Mouse (Mus musculus) lung, adult 2 months (tissue): ENCODE measurements around the gene Gm3045.

Experiments
- CTCF ChIP-seq: fragments of 200-500 bp; IDR thresholded peaks from 2 replicates; pipeline ENCODE4 v1.5.1; 2011; ENCODE audit warnings: mild to moderate bottlenecking, low read length, control low read depth; ENCODE audit not compliant: insufficient read depth
- POLR2A ChIP-seq: fragments of 200-500 bp; IDR thresholded peaks from 2 replicates; pipeline ENCODE4 v1.6.1; 2011; ENCODE audit warnings: low read depth, mild to moderate bottlenecking, control low read depth, low read length, borderline replicate concordance; ENCODE audit errors: extremely low read depth

DNA sequence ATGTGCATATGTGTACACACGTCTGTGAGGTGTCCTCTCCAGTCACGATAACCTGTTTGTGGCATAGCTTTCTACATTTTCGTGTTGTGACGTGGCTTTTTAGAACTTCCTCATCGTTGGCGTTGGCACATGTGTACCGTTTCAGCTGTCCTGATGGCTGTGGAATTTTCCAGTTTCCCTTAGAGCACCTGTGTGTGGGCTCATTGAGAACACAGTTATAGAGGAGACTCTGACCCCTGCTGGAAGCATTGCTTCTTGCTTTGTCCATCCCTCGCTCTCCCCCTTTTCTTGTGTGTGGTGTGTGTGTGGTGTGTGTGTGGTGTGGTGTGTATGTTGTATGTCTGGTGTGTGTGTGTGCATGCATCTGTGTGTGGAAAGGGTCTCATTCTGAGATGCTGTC, 23.6 kb downstream of the Gm3045 start:
- TF ChIP-seq CTCF = no peak
- no peak for TF ChIP-seq POLR2A
